Mouse (Mus musculus) right cerebral cortex, postnatal 10 days (tissue): ENCODE results near the gene Rorb.

Experiments
- DNase-seq, 2 experiments: peaks; one replicate each; pipeline ENCODE4 v3.0.0; 2021; ENCODE audit warnings: low spot score in 2 of 2

Gene Rorb

DNA sequence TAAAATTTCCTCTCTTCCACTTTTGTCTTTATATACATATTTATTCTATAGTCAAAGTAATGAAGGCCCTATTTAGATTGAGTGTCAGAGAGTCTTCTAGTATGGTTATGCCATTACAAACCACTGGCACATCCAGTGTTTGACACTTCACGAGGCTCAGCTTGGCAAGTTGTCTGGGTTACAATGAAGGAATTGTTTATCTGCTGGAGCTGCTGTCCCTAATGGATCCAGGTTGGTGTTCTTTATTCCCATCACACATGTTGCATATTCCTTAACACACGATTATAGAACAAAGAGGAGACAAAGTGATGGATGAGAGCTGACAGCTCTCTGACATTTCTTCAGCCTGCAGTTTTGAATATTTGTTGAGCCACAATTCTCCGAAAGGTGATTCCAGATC lies 77.0 kb downstream of the Rorb start:
- DNase-seq = no peak

DNA sequence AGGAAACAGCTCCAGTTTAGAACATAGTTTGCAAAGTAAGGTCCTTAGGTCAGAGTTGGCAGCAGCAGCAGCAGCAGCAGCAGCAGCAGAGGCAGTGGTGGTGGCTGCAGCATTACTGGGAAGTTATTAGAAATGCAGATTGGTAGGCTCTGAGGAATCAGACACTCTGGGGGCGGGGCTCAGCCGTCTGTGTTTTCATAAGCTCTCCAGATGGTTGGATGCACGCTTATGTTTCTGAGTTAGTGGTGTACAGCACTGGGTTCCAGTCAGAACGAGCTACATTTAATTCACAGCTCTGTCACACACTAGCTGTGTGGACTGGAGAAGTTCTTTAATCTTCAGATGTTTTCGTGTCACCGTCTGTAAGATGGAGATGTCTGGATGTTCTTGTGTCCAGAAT lies 105.9 kb downstream of the Rorb start:
- peak; percentile 75 to 78 for DNase-seq

DNA sequence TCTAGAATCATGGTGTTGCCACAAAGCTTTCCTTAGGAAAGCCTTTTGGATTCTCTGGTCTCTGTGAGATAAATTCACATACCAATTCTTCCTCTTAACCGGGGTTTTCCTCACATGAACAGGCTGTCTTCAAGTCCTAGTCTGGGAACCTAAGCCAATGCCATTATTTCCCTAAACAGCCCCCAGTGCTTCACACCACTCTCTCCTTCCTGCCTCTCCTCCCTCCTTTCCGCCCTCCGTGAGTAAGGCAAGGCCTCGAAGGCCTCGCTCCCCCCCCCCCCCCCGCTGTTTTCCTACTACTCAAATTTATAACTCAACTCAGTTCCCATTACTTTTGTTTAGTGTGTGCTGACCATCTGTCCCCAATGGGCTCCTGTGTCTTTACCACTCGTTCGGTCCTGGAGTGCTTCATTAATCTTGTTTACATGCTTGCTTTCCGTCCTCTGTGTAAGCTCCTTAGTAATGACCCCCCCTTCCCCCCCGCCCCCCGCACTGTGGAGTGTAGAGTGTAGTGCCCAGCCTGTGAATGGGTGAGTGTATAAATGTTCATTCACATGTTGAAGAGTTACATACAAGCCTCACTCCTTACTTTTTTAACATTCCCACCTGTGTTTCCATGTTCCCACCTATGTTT lies 106.9 kb downstream of the Rorb start:
- no peak for DNase-seq

DNA sequence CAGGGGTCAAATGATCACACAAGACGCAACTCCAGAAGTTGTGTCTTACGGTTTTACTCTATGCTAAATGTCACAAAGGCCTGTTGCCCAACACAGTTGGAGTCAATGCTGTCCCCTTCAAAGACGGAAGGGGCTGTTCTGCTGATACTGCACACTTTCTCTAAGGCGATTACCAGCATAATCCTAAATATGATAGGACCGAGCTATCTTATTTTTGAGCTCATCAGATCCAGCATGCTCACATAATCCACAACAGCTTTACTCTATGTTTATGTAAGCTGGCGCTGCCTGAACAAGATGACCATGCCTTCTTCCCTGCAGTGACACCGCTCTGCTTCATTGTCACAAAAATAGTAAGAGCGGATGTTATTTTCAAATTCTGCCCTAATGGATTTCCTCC lies 112.0 kb downstream of the Rorb start:
- no peak for DNase-seq

DNA sequence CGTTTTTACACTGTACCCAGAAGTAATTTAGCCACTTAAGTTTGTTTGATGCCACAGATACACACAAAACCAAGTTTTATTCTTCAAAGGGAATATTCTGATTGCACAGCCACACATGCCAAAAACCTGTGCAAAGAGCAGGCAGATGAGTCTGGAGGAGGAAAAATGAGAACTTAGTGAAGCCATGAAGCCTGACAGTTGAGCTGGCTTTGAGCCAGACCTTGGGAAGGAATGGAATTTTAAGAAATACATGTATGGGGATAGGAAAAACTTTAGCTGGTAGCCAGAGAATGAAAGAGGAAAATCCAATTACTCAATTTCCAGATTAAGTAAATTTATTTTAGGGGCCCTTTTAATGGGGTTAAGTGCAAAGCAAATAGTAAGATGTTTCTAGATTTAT lies 113.3 kb downstream of the Rorb start:
- no peak for DNase-seq

DNA sequence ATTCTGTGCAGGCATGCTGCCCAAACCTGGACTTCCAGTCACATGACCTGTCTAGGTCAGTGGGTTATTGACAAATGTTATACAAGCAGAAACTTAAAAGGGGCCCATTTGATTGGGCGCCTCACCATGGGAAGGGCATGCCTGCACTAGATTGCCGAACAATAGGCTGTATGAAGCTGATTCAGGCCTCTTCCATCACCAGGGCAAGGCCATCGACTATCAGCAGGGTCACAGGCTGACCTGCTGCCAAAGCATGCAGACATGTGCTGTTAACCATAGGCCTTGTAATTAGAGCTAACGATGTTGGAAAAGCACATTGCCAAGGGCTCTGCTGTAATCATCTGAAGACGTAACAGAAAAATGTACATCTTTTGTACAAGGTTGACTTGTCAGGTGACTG lies 131.0 kb downstream of the Rorb start:
- no peak for DNase-seq

DNA sequence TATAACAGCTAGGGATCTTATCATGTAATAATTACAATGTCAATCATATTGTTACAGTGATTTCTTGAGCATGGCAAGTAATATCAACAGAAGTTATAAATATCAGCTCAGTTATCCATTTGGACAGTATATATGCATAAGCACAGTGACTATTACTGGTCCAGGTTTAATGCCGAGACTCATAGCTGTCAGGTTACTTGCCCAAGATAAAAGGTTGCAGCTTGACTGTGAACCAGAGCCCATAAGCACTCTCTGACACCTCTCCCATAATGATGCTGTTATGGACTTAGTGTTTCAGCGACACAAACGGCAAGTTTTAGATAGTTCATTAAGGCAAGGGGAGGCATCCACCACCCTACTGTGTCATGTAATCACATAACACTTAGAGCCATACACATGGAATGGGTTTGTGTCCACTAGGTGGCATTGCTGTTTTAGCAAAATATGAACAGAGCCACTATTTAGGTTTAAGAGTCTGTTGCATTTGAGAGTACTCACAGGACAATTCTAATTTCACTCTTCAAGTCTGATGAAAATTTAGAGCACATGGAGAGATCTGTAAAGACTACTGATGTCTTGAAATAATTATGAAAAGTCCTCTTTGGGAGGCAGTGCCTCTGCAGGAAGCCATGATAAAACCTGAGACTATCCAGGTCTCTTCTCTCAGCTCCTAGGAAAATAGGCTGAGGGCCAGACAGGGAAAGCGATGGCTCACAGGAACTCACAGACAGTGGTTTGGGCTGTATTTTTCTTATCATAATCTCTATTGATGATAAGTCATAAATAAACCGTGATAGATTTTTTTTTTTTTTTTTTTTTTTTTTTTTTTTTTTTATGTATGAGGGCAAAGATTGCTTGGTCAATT lies 136.0 kb downstream of the Rorb start:
- DNase-seq = peak; percentile 62 to 63

DNA sequence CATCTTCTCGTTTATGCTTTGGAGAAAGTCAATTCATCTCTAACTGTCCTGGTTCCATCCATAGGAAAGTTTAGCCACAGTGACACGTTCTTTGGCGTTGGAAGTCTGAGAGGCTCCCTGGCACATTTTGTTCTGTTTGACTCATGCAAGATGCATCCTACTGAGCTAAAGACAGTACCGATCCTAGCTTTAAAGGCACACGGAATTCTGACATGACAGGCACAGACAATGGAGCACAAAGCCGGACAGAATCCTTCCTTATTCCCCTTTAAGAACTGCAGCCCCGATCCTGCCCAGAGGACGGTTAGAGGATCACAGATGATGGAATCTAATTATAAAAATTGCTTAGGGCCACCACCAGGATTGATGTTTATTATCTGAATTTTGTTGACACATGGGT lies 141.6 kb downstream of the Rorb start:
- DNase-seq = no peak

DNA sequence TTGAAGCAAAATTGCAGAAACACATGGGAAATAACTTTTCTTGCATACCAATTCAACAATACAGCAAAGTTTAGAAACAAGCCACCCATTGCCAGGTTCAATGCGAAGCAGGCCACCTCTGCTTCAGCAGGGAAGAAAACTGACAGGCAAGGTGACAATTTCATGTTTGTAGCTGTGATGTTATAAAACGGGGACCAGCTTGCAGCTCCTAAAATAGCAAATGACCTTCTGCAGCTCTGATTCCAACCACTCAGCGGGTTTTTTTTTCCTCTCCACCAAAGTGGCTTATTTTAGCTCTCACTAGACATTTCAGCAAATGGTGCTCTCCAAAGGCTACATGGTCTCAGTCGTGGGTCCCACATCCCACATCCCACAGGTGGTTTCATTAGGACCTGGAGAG lies 143.7 kb downstream of the Rorb start:
- DNase-seq = no peak

DNA sequence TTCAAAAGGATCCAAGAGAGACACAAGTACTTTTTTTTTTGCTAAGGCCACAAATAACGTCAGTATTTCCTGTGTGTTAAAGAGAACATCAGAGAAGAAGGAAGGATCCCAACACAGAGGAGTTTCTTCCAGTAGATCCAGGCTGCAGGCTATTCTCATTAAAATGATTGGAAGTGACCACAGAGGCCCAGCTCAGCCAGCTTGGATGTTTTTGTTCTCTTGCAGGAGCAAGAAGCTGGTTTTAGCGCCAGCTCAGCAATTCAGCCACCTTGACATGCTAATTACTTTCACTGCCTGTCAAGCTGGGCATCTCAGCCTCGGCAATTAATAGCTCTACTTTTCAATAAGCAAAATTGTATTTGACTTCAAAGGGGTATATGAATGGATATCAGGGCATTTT lies 151.1 kb downstream of the Rorb start:
- DNase-seq = peak; percentile 41 to 53

DNA sequence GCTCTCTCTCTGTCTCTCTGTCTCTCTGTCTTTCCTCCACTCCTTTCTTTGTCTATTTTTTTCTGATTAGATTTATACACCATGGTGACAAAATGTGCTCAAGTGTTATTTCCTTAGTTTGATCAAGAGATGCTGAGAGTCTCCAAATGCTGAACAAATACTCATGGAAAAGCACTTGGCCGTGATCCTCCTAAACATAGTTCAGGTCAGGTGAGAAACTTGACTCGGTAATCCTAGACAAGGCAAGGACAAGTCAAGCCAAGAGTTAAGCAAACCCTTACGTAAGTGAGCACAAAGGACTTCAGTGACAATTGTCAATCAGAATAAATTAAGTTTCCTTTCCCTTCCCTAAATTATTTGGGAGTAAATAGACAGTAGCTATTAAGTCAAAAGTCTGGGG lies 158.2 kb downstream of the Rorb start:
- no peak for DNase-seq

DNA sequence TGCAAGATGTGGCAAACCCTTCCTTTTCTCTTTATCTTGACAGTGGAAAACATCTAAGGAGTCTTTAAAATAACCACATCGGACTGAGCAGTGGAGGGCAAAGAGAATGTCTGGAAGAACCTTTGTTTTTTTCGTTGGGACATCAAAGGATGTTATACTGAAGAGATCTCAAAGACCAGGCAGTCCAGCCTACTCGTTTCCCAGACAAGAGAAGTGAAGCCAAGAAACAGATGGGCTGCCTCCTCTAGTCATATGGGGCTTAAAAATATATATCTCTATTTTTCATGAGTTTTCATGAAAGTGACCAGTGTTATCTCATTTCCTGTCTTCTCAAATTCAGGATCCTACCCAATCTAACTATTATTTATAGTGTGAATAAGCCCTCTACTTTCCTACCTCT lies 163.8 kb downstream of the Rorb start:
- no peak for DNase-seq

DNA sequence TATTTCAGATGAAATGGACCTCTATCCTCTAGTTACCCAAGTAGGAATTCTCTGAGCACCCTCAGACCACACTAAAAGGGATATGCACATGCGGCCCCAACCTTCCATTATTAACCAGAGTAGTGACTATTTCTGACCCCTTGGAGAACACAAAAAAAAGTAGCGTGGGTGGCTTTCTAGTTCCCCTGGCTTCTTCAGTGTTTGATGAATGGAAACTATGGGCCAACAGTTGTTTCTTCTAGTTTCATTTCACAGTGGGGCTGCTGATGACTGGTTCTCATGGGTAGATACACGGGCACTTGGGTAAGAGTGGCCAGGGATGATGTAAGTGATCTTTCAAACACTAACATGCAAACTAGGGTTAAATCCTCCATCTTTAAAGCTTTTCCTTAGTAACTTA lies 165.7 kb downstream of the Rorb start:
- no peak for DNase-seq

DNA sequence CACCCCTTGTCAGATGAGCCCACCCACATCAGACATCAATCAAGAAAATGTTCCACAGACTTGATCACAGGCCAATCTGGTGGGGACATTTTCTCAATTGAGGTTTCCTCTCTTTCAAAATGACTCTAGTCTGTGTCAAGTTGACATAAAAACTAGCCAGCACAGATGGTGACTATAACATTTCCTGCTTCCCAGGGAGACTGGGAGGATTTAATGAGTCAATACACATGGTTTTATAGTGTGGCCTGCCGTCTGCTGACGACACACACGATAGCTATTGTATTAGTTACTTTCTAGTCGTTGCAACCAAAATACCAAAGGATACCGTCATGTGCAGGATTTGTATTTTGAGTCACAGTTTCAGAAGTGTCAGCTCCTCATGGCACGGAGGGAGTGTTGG lies 169.6 kb downstream of the Rorb start:
- DNase-seq = no peak

DNA sequence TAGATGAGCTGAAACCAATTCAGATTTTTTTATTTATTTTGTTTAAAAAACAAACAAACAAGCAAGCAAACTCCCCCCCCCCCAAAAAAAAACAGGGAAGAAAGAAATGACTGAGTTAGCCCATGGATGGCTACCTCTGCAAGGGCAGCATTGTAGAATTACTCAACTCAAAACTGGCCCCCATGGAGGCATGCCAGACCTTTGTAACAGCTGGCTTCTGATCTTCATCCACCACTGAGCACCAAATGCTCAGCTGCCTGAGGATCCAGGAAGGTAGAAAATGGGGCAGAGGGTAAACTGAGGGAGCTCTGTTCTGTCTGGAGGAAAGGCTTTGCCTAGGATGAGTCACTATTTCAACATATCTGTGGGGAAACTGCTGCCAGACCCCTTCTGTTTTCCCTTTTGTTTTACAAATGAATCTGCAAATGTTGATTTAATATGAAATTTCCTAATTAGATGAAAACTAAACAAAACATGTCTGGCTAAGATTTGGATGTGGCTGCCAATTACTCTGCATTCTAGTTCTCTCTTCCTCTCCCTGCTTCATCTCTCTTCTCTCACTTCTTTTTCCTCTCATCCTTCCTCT lies 199.1 kb downstream of the Rorb start:
- no peak for DNase-seq

DNA sequence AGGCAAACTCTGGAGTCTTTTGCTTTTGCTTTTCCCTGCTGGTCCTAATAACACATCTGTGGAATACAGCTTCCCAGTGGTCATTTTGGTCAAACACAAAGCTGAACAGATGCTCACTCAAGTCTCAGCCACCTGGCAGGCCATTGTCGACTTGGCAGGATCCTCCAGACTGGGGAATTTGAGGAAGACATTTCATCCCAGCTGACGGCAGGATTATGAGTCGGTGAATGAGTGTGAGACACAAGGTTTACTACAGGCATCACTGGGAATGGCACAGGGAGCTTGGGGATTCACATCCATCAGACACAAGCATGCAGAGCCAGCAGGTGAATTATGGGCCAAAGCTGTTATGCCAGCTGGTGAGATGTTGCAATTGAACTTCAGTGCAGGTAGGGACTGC lies 201.4 kb downstream of the Rorb start:
- DNase-seq = no peak

DNA sequence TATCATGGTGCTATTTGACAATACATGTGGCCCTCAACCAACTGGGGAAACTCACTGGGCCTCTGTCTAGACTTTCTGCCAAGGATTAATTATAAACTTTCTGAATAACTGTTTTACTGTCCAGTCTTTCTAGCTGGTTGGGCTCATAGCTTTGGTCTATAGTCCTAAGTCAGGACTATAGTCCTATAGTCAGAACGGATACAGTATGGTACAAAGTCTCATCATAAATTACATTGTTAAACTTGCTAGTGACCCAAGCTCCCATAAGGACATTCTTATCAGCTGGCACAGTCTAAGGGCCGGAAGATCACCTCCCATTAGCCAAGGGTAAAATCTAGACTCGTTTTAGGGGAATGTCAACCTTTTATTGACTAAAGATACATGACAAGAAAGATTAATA lies 205.5 kb downstream of the Rorb start:
- no peak for DNase-seq

DNA sequence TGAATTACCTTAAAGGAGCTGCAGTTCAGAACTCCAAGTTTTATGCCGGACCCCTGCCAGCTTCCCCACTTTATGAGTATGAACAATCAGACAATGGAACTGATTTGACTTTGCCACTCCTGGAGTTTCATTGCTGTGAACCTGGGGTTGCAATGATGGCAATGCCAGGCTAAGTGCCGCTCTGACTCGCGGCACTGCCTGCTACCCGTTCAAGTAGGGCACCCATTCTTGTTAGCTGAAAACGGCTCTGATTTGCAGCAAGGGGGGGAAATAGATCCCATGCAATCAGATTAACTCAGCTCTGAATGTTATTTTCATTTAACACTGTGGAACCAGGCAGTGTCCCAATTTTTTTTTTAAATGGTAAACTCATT lies 208.3 kb downstream of the Rorb start:
- DNase-seq = no peak

DNA sequence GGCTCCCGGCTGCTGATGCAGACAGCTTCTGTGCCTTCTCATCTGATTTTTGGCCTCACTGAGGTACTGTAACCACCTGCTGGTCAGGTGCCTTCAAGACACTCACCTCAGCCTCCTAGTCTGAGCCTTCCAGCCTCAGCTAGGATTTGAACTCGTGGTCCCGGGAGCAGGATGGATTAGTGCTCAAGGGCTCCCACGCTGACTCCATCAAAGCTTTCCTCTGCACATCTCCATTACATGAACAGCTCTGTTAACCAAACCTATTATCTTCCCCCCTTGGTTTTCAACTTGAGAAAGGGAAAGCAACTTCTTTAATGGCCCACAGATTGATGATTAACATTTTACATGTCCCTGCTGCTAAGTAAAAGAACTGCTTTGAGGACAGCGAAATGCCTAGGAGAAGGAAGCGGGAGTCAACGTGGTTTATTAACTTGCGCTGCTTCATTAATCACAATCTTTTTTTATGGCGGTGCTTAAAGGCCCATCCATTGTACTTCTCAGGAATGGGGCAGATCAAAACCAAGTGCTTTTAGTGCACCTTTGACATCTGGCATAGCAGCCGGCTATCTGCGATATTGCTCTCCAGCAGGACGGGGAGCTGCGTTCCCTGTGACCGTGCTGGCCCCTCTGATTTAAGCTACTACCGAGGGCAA lies 208.8 kb downstream of the Rorb start:
- no peak for DNase-seq

DNA sequence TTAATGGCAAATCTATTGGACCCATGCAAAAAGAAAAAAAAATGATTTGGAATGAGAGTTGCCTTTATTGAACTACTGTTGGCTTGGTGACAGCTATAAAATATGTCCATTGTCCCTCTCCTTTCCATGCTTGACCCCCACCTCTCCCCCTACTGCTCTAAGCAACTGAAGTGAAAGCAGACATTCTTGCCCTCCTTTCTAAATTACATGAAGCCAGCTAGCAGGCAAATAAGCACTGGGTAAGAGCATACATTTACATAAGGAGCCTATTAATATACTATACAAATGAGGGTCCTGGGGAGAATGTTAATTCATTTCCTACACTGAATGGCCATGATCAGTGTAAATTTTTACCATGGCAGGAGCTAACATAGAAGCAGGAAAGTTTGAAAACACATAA lies 212.8 kb downstream of the Rorb start:
- no peak for DNase-seq

DNA sequence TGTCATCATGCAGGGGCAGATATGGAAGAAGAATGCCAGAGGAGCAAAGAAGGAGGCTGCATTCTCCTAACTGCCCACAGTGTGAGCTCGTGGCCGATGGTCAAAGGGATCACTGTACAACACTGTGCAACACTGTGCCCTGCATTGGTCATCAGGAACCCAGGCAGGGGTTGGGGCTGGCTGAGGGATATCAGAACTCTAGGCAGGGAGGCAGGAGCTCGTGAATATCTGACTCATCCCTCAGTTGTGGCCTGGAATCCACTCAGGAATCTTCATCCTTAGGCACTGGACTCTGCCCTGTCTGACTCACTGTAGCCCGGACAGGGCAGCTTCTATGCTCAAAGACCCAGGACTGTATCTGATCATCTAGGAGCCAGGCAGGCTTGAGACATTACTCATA lies 220.8 kb downstream of the Rorb start:
- peak in 1 of 2 experiments; percentile 22 for DNase-seq

DNA sequence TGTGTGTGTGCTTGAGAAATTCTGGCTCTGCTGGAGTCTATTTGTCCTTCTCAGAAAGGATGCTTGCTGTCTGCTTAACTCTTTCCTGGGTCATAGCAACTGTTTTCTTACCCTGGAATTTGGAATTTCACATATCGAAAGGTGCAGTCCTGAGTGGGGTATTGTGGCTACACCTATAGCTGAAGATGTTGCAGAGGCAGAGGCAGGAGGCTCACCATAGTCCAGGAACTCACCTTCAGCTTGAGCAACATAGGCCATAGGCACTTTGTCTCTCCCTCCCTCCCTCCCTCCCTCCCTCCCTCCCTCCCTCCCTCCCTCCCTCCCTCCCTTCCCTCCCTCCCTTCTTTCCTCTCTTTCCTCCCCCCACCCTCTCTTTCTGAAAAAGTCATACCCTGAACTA lies 221.4 kb downstream of the Rorb start:
- no peak for DNase-seq

DNA sequence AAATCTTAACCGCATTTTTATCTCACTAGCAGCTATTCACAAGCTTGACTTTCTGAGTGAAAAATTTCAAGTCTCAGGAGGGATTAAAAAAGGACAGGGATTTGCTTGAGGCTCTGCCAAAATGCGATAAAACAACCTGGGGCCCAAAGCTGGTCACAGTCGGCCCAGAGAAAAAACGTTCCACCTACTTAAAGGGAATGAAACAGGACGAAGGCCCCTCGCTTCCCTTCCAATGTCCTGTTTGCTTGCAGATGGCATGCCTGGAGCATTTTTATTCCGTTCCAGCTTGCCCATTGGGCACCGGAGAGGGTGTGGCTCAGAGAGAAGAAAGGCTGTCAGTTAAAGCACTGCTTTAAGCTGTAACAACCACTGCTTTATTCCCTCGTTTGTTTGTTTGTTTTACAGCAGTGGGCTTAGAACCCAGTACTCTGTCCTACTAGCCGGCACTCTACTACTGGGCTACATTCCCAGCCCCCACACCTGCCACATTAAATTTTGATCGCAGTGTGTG lies 221.8 kb downstream of the Rorb start:
- DNase-seq = peak; percentile 75 to 86
